In the genomic region with DNA sequence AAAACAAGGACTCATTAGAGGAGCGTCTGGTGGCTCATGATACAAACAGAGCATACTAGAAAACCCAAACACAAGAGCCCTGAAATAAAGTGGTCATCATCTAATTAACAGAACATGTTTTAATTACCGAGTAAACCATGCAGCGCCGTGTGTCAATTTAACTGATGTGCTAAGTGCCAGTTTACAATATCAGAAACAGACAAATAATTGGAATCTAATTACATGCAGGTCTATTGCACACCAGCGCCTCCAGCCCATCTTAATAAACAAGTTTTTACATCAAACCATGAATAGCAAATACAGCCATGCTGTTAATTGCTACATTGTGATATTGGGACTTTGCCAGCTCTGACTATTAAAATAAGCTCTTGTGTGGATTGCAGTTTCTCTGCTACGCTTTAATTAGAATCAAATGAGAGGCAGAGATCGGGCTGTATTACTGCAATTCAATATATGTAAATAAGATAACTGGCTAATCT, we compare ENCODE assay signal across 16 mouse cellular contexts.
A peak's percentile ranks its signal among the peaks of the same experiment; 100 is the strongest.
DNase-seq lines count a peak whose midpoint lies in the region; ATAC-seq lines count a peak whose summit lies in the region.
"Had no signal": no experiment of that assay in that cellular context is flagged by ENCODE, and none has a peak within 500 bp of the region (broad histone marks: within the 10 kb centered on the region; RNA-seq: fewer than 3 reads in every experiment).

No protein-coding gene starts in this region.

- DNase-seq in layer of hippocampus, adult 11-12 months (ENCODE audit: low spot score): peak; percentile 6
- no peak for DNase-seq in layer of hippocampus, postnatal 25 days (ENCODE audit: extremely low spot score in 1 of 2, low spot score in 1 of 2)
- no peak for DNase-seq in cerebellum, adult 8-10 months
- no peak for DNase-seq in kidney, adult 9 months
- DNase-seq in embryo, embryonic 10 days (ENCODE audit: low spot score): no peak
- DNase-seq: adrenal gland, adult 2 months; cerebellum, adult 9-10 months; heart, postnatal 10 days; lung, adult 18-20 months had no signal

- H3K4me1 ChIP-seq in forebrain, embryonic 12.5 days: peaks cover 15% of the 10 kb centered on the region
- H3K4me1 ChIP-seq in hindbrain, embryonic 16.5 days (ENCODE audit: control insufficient read depth, insufficient read depth, low read depth, low read length): peaks cover 10% of the 10 kb centered on the region
- peaks cover 24% of the 10 kb centered on the region for H3K4me1 ChIP-seq in neural tube, embryonic 15.5 days
- H3K4me1 ChIP-seq: kidney, embryonic 15.5 days had no signal

- no peak overlapping the region for H3K9ac ChIP-seq in forebrain, embryonic 12.5 days
- no peak overlapping the region for H3K9ac ChIP-seq in hindbrain, embryonic 16.5 days (ENCODE audit: low read depth, low read length)
- no peak overlapping the region for H3K9ac ChIP-seq in neural tube, embryonic 15.5 days (replicated peaks)
- H3K9ac ChIP-seq: kidney, embryonic 15.5 days; limb, embryonic 15.5 days had no signal

- H3K27ac ChIP-seq in forebrain, embryonic 12.5 days: no peak overlapping the region
- no peak overlapping the region for H3K27ac ChIP-seq in hindbrain, embryonic 16.5 days (ENCODE audit: low read depth, low read length)
- H3K27ac ChIP-seq in neural tube, embryonic 15.5 days (replicated peaks): no peak overlapping the region
- H3K27ac ChIP-seq: kidney, embryonic 15.5 days; limb, embryonic 15.5 days had no signal

- 25% methylated on average over 7 of the region's 7 CpGs for WGBS in forebrain, embryonic 12.5 days
- WGBS in hindbrain, embryonic 16.5 days: 30% methylated on average over 7 of the region's 7 CpGs
- WGBS in neural tube, embryonic 15.5 days: 31% methylated on average over 7 of the region's 7 CpGs

- H3K27me3 ChIP-seq in forebrain, embryonic 12.5 days: peaks cover 54% of the 10 kb centered on the region
- H3K27me3 ChIP-seq in hindbrain, embryonic 16.5 days (replicated peaks; ENCODE audit: control insufficient read depth, insufficient read depth, low read length): no peaks in the 10 kb centered on the region; the same call in 1 of the 2 replicates
- H3K27me3 ChIP-seq in neural tube, embryonic 15.5 days (replicated peaks): 0 out of 2 replicates have a peak, but pooled peaks cover 6% of the 10 kb centered on the region
- H3K27me3 ChIP-seq: kidney, embryonic 15.5 days; limb, embryonic 15.5 days had no signal

- no peaks in the 10 kb centered on the region for H3K9me3 ChIP-seq in forebrain, embryonic 12.5 days
- no peaks in the 10 kb centered on the region for H3K9me3 ChIP-seq in hindbrain, embryonic 16.5 days (ENCODE audit: control insufficient read depth, low read length)
- H3K9me3 ChIP-seq in neural tube, embryonic 15.5 days (replicated peaks): no peaks in the 10 kb centered on the region
- H3K9me3 ChIP-seq: kidney, embryonic 15.5 days; limb, embryonic 15.5 days had no signal

- H3K4me3 ChIP-seq in forebrain, embryonic 12.5 days (replicated peaks): no peak overlapping the region
- H3K4me3 ChIP-seq in hindbrain, embryonic 16.5 days (ENCODE audit: low read length): no peak overlapping the region
- no peak overlapping the region for H3K4me3 ChIP-seq in neural tube, embryonic 15.5 days (replicated peaks)
- H3K4me3 ChIP-seq: erythroblast, embryonic 14.5 days; kidney, embryonic 15.5 days; limb, embryonic 15.5 days; myocyte had no signal

- no peak overlapping the region for H3K4me2 ChIP-seq in forebrain, embryonic 12.5 days
- H3K4me2 ChIP-seq in hindbrain, embryonic 16.5 days (ENCODE audit: low read length): 0 out of 2 replicates have a peak overlapping the region, but pooled peaks have one; percentile 3
- H3K4me2 ChIP-seq in neural tube, embryonic 15.5 days: 0 out of 2 replicates have a peak overlapping the region, but pooled peaks have one; percentile 11
- H3K4me2 ChIP-seq: kidney, embryonic 15.5 days; limb, embryonic 15.5 days had no signal

- ATAC-seq in forebrain, embryonic 12.5 days (ENCODE audit: low FRiP score): peak; percentile 92
- peak; percentile 81 for ATAC-seq in hindbrain, embryonic 16.5 days
- peak; percentile 79 for ATAC-seq in neural tube, embryonic 15.5 days (ENCODE audit: low FRiP score)

- H3K36me3 ChIP-seq in forebrain, embryonic 12.5 days (replicated peaks): no peaks in the 10 kb centered on the region
- H3K36me3 ChIP-seq in hindbrain, embryonic 16.5 days (ENCODE audit: control insufficient read depth, insufficient read depth, low read length): no peaks in the 10 kb centered on the region
- H3K36me3 ChIP-seq in neural tube, embryonic 15.5 days: no peaks in the 10 kb centered on the region
- H3K36me3 ChIP-seq: kidney, embryonic 15.5 days; limb, embryonic 15.5 days had no signal
